Mouse (Mus musculus) frontal cortex, adult 2 months (tissue): ENCODE results near the gene Gm47969. TPM values are rescaled to one million over a fixed set of nuclear protein-coding genes. Genes with fewer than 3 reads are reported as not detected.
"Not testable (repeated sequence)": the region's sequence is repeated elsewhere in the genome, so short reads cannot be mapped to it uniquely, and the experiment has no call there.

Experiments used
- DNase-seq, 2 experiments: peaks; one replicate each; pipeline ENCODE4 v3.0.0; 2022; ENCODE audit warnings: low spot score in 1 of 2; ENCODE audit errors: extremely low spot score in 1 of 2
- polyA plus RNA-seq: library from polyadenylated mRNA; depleted of rRNA; stranded (reverse); fragments of >200 nt; gene quantifications from 2 replicates; pipeline ENCODE4 v1.2.3, GENCODE M21; 2012; rRNA removed

Gene Gm47969
- 0.14 TPM in 1 of 2 replicates, not detected in the other for polyA plus RNA-seq

DNA sequence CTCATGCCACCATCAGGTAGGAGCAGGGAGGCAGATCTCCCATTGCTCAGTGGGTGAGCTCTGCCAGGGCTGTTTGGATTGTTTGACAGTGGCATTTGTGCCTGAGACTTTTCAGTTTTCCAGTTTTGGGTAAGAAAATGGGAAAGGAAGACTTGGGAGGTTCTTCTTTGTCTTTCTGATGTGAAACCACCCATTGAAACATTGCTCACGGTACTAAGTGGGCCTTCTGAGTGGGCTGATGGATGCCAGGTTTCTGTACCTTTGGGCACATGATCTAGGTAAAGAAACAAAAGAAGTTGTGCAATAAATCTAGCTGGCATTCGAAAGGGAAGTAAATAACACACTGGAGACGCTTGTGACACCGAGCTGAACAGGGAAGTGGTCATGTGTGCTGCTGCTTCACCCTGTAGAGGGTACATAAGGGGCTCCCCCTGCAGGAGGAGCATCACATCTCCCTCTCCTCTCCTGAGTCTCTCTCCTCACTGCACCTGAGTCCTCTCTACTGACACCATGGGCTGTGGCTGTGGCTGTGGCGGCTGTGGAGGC is at the start of gene Gm47969:
Gene Gm47969, plus strand, starts transcription at position 51 of the 546 bp plus-strand sequence.
- DNase-seq, result no peak

DNA sequence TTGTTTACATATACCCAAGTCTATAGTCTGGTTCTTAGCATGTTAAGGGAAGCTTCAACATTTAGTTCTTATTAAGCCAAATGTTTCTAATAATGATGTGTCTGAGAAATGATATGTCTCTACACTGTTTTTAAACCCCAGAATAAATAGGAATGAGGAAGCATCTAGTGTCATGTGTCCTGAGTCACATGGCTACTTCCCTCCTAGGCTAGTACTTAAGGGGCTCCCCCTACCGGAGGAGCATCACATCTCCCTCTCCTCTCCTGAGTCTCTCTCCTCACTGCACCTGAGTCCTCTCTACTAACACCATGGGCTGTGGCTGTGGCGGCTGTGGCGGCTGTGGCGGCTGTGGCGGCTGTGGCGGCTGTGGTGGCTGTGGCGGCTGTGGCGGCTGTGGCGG is 44.4 kb upstream of the Gm47969 start, which contains the start of gene Gm47959:
Gene Gm47959, plus strand, starts transcription at position 243 of the 400 bp plus-strand sequence.
- not testable (repeated sequence) for DNase-seq

DNA sequence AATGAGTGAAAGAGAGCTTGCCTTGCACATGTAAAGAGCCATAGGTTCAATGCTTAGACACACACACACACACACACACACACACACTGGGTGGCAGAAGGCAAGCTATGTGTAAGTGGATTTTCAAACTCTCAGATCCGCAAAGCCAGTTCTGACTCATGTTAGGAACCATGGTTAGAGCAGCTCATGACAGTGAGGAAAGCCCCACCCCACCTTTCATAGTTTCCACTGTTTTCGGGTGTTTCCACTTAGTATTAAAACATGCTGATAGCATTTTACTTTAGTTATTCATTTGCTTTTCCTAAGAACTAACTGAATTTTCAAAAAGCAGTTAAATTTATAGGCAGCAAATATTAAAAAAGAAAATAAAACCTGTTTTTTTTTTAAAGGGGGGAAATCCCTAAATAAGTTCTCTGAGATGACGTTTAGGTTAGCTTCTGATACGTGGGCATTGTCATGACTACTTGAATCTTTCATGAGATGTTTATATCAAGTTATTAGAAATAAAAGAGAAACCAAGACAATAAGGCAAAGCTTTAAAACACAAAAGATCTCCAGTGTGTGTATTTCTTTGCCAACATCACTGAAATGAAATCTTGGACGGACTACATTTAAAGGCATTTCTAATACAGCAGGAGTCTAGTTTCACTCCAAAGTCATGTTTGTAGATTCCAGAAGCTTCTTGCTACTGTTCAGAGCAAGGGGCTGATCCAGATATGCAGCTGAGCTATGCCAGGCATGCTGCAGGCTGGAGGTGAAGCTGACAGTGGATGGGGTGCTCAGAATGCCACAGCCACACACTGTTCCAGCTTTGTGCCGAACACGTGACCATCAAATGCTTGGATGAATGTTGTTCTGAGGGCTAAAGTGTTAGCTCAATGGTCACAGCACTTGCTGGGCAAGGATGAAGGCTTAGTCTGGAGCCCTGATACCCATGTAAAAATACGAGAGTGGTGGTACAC is 38.2 kb upstream of the Gm47969 start:
- no peak for DNase-seq

DNA sequence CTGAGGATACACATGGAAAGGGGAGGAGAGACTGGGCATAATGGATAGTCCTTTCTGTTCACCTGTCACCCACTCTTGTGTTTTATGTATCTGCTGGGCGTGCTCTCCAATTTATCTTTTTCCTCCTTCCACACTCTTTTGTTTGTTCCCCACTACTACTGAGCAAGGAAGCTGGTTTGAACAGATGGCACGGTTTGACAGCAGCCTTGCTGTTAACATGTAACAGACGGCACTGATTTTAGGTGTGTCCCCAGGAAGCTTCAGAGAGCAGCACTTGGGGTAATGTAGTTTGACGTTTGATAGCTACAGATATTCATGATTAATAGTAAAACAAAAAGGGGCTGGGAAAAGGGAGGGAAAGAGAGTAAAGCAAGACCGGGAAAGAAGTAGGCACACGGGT is 37.3 kb upstream of the Gm47969 start:
- no peak for DNase-seq

DNA sequence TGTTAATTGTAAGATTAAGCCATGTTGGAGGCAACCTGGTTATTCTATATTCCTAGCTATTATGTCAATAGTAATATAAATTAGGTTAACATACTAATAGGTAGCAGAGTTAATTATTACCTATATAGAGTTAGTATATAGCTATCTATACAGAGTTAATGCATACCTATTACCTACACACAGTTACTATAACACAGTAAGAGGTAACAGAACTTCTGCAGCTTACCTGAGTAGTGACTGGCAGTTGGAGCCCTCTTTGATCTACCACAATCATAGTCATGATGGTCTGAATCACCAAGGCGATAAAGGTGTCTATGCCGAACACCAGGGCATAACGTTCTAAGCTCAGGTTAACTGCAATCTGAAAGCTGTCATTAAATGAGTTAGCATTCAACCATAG is 30.3 kb upstream of the Gm47969 start:
- no peak for DNase-seq

DNA sequence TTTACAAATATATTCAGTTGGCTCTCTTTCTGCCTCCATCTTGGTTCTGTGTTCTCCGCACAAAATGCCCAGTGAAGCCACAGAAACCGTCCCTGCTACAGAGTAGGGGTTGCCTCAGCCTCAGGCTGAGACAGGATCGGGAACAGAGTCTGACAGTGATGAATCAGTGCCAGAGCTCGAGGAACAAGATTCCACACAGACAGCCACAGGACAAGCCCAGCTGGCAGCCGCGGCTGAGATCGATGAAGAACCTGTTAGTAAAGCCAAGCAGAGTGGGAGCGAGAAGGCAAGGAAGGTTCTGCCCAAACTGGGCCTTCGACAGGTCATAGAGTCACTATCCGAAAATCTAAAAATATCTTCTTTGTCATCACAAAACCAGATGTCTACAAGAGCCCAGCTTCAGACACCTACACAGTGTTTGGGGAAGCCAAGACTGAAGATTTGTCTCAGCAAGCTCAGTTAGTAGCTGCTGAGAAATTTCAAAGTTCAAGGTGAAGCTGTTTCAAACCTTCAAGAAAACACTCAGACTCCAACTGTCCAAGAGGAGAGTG is 29.3 kb upstream of the Gm47969 start:
- no peak for DNase-seq

DNA sequence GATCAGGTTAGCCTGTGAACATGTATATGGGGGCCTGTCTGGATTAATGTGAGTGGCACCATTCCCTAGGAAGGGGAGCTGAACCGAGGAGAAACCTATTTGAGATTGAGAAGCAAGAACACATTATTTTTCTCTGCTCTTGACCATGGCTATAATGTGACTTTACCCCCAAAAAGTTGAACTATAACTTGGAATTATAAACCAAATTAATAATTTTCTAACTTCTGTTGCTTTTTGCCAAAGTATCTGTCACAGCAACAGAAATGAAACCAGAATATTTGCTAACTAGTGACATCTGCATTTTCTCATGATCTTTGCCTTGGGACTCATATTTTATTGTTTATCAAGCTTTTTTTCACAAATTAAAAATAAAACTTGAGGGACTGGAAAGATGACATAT is 28.2 kb upstream of the Gm47969 start:
- DNase-seq, result no peak

DNA sequence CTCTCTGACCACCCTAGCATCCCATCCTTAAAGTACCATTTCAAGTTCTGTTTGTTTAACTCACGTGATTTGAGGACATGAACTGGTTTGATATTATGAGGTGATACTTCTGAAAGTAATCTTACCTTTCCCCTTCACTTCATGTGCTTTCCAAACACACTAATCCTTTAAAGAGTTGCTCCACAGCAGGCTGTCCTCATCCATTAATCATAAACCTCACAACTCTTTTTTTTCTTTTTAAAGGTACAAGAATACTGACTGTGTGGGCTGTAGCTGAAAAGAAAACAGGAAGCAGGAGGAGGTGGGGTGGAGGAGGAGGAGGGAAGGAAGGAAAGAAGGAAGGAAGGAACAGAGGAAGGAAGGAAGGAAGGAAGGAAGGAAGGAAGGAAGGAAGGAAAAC is 12.8 kb upstream of the Gm47969 start:
- no peak for DNase-seq

DNA sequence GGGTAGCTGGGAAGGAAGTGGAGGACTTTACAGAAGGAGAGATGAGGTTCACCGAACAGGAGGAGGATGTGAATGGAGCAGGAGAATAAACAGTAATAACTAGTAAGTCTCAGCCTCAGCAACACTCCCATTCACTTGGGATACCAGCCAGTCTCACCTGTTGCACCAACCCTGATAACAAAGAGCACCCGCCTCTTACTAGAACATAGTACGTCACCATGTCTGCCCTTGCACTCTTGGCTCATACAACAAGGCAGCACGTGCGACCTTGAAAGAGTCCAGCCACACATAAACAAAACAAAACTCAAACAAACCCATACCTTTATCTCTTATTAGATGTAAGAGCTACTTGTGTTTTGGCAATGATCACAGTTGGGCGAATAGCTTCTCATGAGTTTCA is 12.2 kb upstream of the Gm47969 start:
- no peak for DNase-seq

DNA sequence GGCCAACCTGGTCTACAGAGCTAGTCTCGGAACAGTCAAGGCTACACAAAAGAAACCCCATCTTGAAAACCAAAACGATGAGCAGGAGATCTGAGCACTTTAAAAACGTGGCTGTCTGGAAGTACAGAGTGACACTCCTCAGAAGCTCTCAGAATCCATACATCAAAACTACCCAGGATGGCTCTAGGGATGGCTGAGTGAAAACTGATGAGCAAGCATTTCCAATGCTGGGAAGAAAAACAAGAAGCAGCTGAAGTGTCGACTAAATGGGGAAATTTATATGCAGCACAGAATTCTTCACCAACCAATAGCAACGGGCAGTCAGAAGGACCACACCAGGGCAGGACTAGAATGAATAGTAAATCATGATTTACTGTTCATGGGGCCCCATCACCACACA is 10.2 kb upstream of the Gm47969 start:
- DNase-seq, result no peak

DNA sequence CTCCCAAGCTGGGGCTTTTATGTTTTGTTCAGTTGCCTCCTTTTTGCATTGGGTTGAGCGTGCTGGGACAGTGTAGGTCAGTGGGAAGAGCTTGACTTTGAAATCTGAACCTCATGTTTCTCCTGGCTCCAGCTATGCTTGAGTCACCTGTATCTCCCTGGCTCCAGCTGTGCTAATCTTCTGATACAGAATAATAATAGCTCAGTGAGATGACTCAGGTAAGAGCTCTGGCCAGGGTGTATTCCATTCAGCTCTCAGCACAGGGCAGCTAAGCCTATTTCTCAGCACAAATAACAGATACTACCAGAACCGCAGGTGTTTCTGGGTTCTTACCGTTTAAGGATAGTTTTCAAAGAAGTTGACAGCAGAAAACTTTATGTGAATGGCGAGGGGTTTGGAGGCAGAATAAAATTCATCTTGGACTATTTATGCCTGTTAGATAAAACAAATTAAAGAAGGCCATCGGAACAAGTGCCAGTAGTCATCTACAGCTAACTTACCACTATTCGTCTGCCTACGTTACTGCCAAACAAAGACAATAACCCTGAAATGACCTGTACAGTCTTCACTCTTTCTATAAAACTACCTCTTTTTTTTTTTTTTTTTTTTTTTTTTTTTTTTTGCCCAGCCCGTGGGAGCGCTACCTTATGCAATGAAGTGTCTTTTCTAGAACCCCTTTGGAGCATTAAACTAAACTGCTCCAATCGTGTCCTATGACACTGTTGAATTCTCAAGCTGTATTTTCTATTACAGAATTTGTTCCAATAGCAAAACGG is 7.7 kb upstream of the Gm47969 start:
- DNase-seq, result no peak

DNA sequence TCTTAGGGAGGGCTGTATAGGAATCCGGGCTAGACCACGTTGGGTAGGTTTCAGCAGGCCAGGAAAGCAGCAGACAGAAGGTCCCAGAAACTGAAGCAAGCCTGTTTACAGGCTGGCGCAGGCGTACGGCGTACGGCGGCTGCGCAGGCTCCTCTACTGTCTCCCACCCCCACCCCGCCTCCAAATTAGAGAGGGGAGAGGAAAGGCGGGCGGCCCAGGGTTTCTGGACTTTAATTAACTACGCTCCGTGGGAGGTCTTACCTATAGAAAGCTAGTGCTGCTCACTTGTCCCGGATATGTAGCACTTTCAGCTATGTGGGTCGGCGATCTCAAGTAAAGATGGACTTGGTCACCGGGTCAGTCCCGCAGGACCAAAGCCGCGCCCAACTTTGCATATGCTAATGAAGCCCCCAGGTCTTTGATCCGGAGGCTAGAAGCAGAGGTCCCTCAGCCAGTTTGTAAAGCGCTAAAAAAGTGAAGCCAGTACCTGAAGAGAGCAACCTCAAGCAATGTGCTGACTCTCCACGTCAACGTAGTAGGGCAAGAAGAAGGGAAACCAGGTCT is 6.5 kb upstream of the Gm47969 start, which contains the start of gene Slc19a3:
Gene Slc19a3, minus strand, starts transcription at position 340 of the 564 bp plus-strand sequence.
- DNase-seq, result peak in 1 of 2 experiments; percentile 47

DNA sequence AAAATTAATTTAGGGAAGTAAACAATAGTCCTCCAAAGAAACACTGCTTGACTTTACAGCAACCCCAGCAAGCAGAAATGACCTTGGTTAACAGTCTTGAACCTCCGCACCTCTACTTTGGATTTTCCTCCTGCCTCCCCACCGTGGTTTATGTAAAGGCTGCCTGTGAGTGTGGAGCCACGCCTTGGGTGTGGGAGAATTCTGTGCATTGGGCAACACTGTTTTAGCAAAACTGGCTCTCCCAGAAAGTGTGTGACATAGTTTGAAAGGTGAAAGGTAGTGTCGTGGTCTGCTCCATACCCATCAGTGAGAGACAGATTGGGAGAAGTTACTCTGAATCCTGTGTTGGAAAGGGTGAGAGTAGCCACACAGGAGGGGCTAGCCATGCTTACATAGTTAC is 5.7 kb upstream of the Gm47969 start:
- DNase-seq, result no peak

DNA sequence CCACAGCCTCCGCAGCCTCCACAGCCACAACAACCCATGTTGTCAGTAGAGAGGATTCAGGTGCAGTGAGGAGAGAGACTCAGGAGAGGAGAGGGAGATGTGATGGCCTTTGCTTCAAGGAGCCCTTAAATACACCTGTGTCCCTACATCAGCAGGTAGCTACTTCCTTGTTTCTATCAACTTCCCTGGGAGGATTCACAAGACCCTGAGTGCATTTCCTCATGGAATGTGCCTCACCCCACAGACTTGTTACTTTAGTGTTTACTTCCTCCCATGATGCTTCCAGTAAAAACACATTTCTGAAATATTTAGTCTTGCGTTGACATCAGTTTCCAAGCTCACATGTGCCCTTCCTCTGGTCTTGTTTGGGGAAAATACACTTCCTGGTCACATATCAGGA is 2.4 kb upstream of the Gm47969 start, which contains the start of gene Krtap28-10:
Gene Krtap28-10, minus strand, starts transcription at position 101 of the 400 bp plus-strand sequence.
- no peak for DNase-seq

DNA sequence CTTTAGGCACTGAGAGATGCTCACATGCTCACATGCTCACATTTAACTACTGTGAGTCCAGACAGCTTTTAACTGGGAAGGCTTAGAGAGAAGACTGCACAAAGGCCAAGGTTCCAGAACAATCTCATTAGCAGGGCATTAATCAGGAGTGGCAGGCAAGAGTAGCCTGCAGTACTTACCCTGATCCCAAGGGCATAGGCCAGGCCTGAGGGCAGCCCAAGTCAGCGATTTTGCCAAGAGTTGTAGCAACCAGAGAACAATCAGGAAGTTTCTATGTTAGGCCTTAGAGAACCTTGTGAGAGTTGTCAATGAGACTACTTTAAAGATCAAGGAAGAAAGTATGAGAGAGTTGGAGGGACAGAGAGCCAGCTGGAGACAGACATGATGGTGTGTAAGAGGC is 13.7 kb downstream of the Gm47969 start:
- DNase-seq, result no peak

DNA sequence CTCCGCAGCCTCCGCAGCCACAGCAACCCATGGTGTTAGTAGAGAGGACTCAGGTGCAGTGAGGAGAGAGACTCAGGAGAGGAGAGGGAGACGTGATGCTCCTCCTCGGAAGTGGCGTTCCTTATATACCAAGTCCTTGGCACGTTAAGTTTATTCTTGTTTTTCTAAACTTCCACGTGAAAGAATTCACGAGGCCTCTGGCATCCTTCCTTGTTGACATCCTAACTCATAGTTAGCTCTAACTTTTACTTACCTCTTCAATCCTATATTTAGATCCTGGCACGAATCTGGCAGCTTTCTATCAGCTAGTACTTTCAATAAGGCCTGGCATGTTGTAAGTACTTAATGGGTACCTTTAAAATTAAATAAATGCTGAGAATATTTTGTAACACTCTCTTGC is 14.5 kb downstream of the Gm47969 start, which contains the start of gene A030005K14Rik:
Gene A030005K14Rik, minus strand, starts transcription at position 101 of the 400 bp plus-strand sequence.
- DNase-seq, result no peak

DNA sequence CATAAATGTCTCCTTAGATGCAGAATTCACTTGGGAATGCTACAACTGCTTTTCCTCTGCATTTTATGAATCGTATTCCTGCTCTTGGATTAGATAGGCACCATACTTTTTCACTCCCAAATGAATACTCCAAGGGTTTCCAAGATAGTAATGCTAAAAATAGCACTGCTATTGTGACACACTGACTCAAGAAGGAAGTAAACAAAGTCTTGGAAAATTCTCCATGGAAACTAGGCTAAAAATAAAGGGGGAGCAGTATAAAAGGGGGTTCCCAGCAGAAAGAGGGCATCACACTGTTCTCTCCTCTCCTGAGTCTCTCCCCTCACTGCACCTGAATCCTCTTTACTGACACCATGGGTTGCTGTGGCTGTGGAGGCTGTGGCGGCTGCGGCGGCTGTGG is 15.9 kb downstream of the Gm47969 start, which contains the start of gene Krtap28-13:
Gene Krtap28-13, plus strand, starts transcription at position 288 of the 400 bp plus-strand sequence.
- DNase-seq, result no peak

DNA sequence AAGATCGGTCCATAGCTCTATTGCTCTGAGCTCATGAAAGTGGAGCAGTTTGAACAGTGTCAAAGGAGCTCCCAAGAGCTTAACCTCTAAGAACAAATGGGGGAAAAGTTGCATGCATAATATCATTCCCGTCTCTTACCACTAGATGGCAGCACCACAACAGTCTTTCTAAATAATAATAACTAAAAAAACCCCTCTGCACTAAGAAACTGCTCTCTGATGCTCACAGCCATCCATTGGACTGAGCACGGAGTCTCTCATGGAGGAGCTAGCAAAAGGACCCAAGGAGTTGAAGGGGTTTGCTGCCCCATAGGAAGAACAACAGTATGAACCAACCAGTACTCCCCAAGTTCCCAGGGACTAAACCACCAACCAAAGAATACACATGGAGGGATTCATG is 20.1 kb downstream of the Gm47969 start:
- peak in 1 of 2 experiments; percentile 51 for DNase-seq

DNA sequence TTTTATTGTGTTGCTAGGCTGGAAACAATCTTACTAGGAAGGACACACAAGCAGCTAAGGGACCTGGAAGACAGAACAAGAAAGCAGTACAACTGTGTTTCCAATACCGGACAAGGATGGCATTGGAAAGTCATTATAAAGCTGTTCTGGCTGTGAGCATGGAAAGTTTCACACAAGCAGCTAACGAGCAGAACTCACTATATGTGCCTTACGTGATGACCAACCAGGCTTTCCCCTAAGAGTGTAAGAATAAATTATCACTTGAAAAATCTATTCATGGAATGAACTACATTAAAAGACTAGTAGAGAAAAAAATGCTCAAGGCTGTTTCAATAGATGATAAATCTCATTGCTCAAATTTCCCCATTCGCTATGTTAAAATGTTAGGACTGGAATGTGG is 21.8 kb downstream of the Gm47969 start:
- no peak for DNase-seq

DNA sequence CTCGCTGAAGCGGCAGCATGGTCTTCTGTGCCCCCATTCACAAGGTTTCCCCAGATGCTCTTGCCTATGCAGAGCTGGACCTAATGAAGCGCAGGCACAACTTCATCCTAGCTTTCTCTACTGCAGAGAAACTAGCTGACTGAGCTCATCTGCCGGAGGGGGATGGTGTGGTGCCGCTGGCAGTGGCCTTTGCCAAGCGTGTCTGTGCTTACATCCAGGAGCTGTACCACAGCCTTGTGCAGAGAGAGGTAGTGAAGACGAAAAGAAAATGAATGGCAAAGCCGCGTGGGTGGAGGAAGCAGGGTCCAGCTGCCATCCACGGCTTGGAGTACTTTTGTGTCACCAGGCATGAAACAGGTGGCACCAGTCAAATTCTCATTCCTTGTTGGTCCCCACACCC is 22.5 kb downstream of the Gm47969 start:
- peak in 1 of 2 experiments; percentile 12 for DNase-seq
